Mouse (Mus musculus) stomach, postnatal 0 days (tissue): Measurements from ENCODE around the gene Lrrk1.

Source experiments
- CTCF ChIP-seq: IDR thresholded peaks from 2 replicates; pipeline ENCODE4 v1.5.1; 2016; ENCODE audit warnings: antibody characterized with exemption, low read depth, mild to moderate bottlenecking, moderate library complexity
- EP300 ChIP-seq: optimal IDR thresholded peaks from 2 replicates; pipeline ENCODE3; 2016; ENCODE audit warnings: antibody characterized with exemption

- TF ChIP-seq CTCF (no peak), EP300 (no peak)
Observed at GRCm38 (mm10) chr7:66194511-66194910, 193.6 kb downstream of the Lrrk1 start.
